Mouse (Mus musculus) heart, postnatal 14 days (tissue): ENCODE data around the gene Cftr. TPM values are rescaled to one million over a fixed set of nuclear protein-coding genes. Genes with fewer than 3 reads are reported as not detected.

Experiments used
- DNase-seq, 2 experiments: peaks; one replicate each; pipeline ENCODE4 v3.0.0; 2021 to 2022
- intact Hi-C: fragments of 180-260 bp; cut with DNase I; formaldehyde crosslinking; loops from one replicate; pipeline ENCODE4 v1.15.1; 2025
- total RNA-seq, 2 experiments: library from RNA; stranded (reverse); gene quantifications; 2 replicates each; pipeline ENCODE4 v1.2.3; 2021

Gene Cftr
- total RNA-seq, 2 experiments from 2014 or later, result 0.24 to 0.29 TPM

DNA sequence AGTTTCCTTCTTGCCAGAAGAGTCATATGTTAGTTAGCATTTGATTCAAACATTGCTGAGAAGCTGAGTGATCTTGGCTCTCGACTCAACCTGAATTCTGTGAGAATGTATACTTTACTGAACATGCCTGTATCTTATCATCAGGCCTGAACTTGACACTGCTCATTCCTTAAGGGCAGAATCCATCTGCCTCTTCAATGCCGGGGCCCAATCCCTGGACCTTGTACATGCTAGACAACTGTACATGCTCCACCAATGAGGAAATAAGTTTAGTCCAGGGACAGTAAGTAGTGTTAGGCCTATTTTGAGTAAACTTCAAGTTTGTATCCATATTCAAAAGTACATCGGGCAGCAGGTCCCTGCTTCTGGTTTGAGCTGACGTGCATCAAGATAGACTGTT is 134.6 kb downstream of the Cftr start:
- no peak for DNase-seq

DNA sequence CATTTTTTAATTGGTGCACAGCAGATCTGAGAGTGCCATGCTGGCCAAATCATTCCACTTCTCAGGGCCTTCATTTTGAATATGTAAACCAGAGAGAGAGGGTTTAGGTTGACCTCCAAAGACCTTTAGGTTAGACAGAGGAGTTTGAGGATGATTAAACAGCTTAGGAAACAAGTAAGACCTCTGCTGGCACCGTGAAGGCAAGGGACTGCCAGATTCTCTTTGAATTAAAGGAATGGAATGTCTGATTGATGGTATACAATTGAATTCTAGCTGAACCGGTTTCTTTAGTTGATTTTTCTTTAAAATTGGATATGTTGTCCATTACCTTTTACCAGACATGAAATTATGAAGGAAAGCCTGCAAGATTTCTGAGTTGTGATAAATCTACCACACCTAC is 140.5 kb downstream of the Cftr start:
- DNase-seq, result no peak
- intact Hi-C loops, result no loop called here

More for the DNA sequence above, 134.6 kb downstream of the Cftr start:
- intact Hi-C loops, result no loop called here

DNA sequence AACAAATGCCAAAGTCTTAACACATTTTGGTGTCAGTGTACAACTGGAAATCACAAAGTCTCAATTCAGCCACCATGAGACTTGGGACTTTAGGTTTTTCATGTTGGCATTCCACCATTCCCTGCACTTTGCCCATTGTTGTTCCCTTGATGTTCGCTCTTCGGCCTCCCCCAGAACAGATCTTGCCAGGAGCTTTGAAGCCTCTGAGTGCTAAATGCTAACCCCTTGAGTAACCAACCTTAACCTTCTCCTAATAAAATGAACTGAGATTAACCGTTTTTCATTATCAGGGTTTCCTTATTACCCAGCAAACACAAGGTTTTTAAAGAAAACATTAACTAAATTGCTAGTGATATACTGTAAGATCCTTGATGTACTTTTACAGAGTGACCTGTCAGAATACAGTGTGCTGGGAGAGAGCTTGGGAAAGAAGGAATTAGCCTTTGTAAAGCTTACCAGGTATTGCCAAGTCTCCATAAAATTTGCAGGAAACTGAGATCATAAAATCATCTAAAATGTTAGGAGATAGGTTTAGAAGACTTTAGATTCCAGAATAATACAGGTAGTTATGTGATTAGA is 144.0 kb downstream of the Cftr start:
- DNase-seq, result no peak
- intact Hi-C loops, result no loop called here

DNA sequence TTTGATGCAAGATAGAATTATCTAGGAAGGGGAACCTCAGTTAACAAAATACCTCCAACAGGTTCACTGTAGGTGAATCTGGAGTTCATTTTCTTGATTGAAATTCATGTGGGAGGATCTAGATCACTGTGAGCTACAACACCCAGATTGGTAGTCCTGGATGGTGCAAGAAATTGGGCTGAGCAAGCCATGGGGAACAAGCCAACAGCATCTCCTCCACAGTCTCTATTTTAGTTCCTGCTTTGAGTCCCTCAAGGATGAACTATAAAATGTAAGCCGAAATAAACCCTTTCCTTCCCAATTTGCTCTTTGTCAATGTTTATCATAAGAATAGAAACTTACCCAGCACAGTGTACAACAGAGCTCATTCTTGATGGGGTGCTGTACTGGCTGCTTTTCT is 152.5 kb downstream of the Cftr start:
- intact Hi-C loops, result no loop called here
- DNase-seq, result no peak

DNA sequence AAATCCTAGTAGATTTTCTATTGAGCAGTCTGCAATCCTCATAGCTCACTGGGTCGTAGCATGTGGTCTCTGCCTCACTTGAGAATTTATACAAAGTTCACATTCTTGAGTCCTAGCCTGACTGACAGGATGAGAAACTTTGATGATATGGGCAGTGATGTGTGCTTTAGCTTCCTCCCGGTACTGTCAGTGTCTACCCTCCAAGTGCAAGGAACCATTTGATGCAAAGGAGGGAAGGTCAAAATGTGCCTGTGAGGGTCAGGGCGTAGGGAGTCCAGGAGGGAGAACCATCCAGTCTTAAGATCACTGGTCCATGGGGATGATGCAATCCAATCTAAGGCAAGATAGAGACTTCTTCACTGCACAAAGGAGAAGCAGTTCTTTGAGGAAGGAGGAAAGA is 164.9 kb downstream of the Cftr start:
- intact Hi-C loops, result no loop called here
- no peak for DNase-seq

DNA sequence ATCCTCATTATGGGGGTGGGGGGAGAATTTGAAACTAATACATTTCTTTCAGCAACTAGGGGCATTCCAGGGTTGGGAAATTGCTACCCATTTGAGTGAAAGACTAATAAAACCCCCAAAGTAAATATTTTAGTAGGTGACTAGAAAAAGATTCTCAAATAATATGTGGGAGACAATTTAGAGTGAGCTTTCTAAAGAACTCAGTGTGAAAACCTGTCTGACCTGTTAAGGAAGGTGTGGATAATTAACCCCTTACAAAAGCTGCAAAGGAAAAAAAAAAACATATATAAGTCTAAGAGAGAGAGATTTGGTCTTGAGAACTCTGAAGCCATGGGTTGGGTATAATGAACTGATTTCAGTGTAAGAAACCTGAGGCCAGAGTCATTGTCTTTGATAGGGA is 167.8 kb downstream of the Cftr start:
- intact Hi-C loops, result no loop called here
- DNase-seq, result no peak

DNA sequence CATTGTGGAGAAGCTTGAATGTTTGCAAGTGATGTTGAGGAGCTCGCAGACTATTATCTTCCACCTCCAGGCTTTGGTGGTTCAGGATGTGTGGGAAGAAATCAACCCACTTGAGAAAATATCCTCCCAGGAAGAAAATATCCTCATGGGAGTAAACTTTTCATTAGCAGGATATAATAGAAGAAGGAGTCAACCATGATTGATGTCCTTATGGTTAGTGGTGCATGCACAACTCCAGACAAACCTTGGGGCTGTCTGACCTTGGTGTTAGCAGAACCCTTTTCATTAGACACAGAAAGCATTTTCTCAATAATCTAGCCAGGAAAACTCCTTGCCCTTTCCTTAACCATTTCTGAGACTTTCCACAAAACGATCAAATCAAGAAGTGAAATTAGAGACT is 173.8 kb downstream of the Cftr start:
- no peak for DNase-seq
- intact Hi-C loops, result no loop called here

DNA sequence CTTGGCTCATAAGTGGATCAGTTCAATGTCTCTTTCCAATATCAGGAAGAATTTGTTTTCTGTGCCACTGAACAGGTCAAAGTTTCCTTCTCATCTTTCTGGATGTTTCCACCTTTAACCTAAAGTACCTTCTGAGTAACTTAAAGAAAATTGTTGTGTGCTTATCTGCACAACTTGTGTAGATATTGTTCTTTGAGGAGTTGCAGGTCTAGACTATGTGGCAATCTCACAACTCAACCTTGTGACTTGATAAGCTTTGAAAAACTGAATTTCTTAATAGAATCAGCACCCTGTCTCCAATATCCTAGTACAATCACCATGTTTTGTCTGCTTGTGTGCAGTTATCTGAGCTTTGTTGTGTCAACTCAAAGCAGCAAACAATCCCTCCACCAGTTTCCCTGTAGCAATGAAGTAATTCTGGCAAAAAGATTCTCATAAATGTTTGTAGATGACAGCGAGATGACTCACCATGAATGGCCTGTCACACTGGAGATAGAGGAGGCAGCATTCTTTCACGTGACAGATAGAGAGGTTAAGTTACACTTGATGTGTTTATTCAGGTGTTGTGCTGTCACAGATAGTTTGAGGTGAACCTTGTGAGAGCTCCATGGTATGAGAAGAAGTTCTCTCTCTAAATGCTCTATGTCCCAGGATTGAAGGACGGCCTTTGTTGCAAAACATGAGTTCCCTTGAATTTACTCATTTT is 178.8 kb downstream of the Cftr start:
- no peak for DNase-seq
- intact Hi-C loops, result no loop called here

DNA sequence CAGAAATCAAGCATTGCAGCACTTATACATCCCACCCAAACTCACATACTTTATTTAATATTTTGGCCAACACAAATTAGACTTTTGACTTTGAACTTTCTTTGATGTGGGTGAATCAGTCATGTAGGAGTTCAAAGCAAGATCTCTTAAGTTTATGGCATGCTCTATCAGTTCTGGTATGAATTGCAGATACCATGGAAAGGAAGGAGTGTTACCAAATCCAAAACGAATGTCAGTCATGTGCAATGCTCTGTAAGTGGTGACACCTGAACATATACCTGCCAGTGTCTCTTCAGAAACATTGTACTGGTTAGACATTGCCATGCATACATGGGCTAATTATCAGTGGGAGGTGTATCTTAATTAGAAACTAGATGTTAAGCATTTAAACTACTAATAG is 189.7 kb downstream of the Cftr start:
- intact Hi-C loops, result no loop called here
- DNase-seq, result no peak

DNA sequence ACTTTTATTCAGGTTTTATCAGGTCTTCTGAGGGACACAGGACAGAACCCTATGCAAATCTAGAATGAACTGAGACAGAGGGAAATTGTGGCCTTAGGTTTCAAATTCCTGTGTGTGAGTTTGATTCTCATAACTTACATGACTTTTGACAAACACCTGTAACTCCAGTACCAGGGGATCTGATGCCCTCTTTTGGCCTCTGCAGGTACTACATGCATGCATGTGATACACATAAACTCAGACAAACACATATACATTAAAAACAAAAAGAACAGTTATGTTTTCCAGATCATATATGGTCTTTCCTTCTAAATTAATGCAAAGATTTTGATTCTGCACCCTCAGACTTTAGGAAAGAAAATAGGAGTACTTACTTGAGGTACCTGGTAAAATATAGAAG is 190.5 kb downstream of the Cftr start:
- no peak for DNase-seq
- intact Hi-C loops, result no loop called here

DNA sequence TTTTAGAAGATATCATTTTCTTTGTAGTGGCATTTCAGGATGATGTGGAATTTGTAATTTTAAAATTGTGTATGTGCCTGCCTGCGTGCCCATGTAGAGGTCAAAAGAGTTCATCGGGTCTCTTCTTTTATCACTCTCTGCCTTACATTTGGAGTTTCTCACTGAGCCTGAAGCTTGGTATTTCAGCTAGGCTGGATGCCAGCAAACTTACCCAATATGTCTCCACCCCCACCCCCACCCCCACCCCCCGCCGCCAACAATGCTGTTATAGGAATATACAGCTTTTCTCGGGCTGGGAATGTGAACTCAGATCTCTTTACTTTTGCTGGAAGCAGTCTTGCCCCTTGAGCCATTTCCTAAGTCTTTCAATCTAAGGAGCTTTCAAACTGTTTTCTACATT is 191.7 kb downstream of the Cftr start:
- DNase-seq, result no peak
- intact Hi-C loops, result no loop called here

DNA sequence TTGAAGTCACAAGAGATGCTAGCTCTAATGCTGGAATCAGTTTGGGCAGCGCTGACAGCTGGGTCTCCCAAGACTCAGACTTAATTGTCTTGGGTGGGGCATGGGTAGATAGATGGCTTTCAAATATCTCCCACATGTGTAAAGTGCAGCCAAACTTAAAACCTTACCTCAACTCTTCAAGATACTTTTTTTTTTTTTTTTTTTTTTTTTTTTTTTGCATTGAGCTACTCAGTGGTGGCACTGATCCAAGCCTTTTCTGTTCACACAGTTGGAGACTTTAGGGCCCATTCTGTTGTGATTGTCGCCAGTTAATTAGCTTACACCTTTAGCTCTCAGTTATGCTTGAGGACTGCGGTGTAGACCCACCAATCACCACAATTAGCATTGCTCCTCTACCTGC is 198.6 kb downstream of the Cftr start:
- DNase-seq, result no peak
- intact Hi-C loops, result no loop called here

DNA sequence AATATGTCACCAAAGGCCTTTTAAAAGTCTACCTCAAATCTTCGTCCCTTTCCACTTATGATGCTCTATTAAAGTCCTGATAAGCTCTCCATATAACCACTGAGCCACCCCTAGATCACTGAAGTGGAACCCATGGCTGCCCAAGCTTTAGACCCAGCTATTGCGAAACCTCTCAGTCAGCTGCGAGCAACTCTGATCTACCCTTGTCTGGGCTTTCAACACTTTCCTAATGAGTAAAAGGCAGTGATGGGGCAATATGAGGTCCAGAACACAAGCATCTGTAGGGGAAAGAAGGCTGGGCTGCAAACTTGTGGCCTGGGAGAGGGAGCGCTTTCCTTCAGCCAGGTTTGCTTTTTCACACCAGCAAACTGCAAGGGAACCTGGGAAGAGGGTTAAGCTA is 199.2 kb downstream of the Cftr start:
- intact Hi-C loops, result no loop called here
- no peak for DNase-seq

Other genes starting within 250 kb of the Cftr start
- gene Wnt2, start 140.1 kb upstream of the Cftr start, total RNA-seq, result 1 to 10 TPM; 1.1 to 1.2 TPM
- not detected for gene Asz1, start 61.6 kb upstream of the Cftr start, total RNA-seq